14 mouse cellular contexts compared by ENCODE assay signal in the genomic region with DNA sequence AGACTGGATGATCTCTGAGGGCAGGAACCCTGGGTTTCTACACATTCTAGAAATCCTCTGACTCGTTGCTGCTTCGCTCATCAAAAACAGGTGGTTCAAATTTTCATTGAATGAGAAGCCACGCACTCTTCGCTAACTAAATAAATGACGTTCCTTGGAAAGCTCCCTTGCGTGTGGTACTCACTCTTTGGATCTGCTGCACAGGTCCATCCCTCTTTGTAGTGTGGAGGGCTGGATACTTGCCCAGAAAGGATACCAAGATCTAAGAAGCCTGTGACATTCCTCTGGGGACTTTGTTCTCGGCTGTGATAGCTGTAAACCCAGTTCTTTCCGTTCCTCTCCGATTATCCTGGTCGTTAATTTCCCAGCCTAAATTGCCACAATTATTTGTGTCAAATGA.
DNase-seq lines count a peak whose midpoint lies in the region; ATAC-seq and TF ChIP-seq lines count a peak whose summit lies in the region.
"Had no signal": no experiment of that assay in that cellular context is flagged by ENCODE, and none has a peak within 500 bp of the region (broad histone marks: within the 10 kb centered on the region; RNA-seq: fewer than 3 reads in every experiment).

No protein-coding gene starts in this region.

- WGBS in embryonic facial prominence, embryonic 11.5 days: 14% methylated on average over 10 of the region's 10 CpGs
- 24% methylated on average over 10 of the region's 10 CpGs for WGBS in embryonic facial prominence, embryonic 10.5 days
- WGBS in hindbrain, postnatal 0 days: 28% methylated on average over 10 of the region's 10 CpGs
- 50% methylated on average over 10 of the region's 10 CpGs for WGBS in hindbrain, embryonic 11.5 days
- 11% methylated on average over 10 of the region's 10 CpGs for WGBS in embryonic facial prominence, embryonic 14.5 days
- 51% methylated on average over 10 of the region's 10 CpGs for WGBS in hindbrain, embryonic 10.5 days

- no peaks in the 10 kb centered on the region for H3K4me1 ChIP-seq in embryonic facial prominence, embryonic 11.5 days (ENCODE audit: control insufficient read depth, insufficient read depth, low read length)
- H3K4me1 ChIP-seq in embryonic facial prominence, embryonic 10.5 days: peaks cover 21% of the 10 kb centered on the region
- peaks cover 6% of the 10 kb centered on the region; the same call in 1 of the 2 replicates for H3K4me1 ChIP-seq in hindbrain, postnatal 0 days (ENCODE audit: insufficient read depth, low read length)
- H3K4me1 ChIP-seq in hindbrain, embryonic 11.5 days (replicated peaks; ENCODE audit: control insufficient read depth, insufficient read depth, low read length): 0 out of 2 replicates have a peak, but pooled peaks cover 3% of the 10 kb centered on the region
- peaks cover 12% of the 10 kb centered on the region for H3K4me1 ChIP-seq in embryonic facial prominence, embryonic 14.5 days (ENCODE audit: control insufficient read depth, insufficient read depth, low read length)
- H3K4me1 ChIP-seq in hindbrain, embryonic 10.5 days (replicated peaks): peaks cover 9% of the 10 kb centered on the region

- no peak overlapping the region for H3K27ac ChIP-seq in embryonic facial prominence, embryonic 11.5 days (replicated peaks; ENCODE audit: low read depth, low read length)
- no peak overlapping the region; the same call in 1 of the 2 replicates for H3K27ac ChIP-seq in embryonic facial prominence, embryonic 10.5 days (replicated peaks)
- H3K27ac ChIP-seq in hindbrain, postnatal 0 days: no peak overlapping the region
- H3K27ac ChIP-seq in hindbrain, embryonic 11.5 days (ENCODE audit: low read depth, low read length): no peak overlapping the region
- H3K27ac ChIP-seq in embryonic facial prominence, embryonic 14.5 days (replicated peaks; ENCODE audit: low read depth, low read length): no peak overlapping the region
- H3K27ac ChIP-seq in hindbrain, embryonic 10.5 days: no peak overlapping the region
- H3K27ac ChIP-seq: hindbrain, embryonic 14.5 days had no signal

- H3K36me3 ChIP-seq in embryonic facial prominence, embryonic 11.5 days (replicated peaks; ENCODE audit: control insufficient read depth, insufficient read depth, low read depth, low read length): no peaks in the 10 kb centered on the region
- no peaks in the 10 kb centered on the region for H3K36me3 ChIP-seq in embryonic facial prominence, embryonic 10.5 days (replicated peaks)
- no peaks in the 10 kb centered on the region for H3K36me3 ChIP-seq in hindbrain, postnatal 0 days (ENCODE audit: insufficient read depth, low read length)
- H3K36me3 ChIP-seq in hindbrain, embryonic 11.5 days (ENCODE audit: control insufficient read depth, insufficient read depth, low read length): no peaks in the 10 kb centered on the region
- H3K36me3 ChIP-seq in embryonic facial prominence, embryonic 14.5 days (ENCODE audit: control insufficient read depth, insufficient read depth, low read length): no peaks in the 10 kb centered on the region
- no peaks in the 10 kb centered on the region for H3K36me3 ChIP-seq in hindbrain, embryonic 10.5 days

- no peak overlapping the region for H3K4me3 ChIP-seq in embryonic facial prominence, embryonic 11.5 days (ENCODE audit: low read depth, low read length)
- H3K4me3 ChIP-seq in embryonic facial prominence, embryonic 10.5 days: no peak overlapping the region
- no peak overlapping the region for H3K4me3 ChIP-seq in hindbrain, postnatal 0 days (ENCODE audit: low read length)
- no peak overlapping the region for H3K4me3 ChIP-seq in hindbrain, embryonic 11.5 days (ENCODE audit: low read depth, low read length)
- no peak overlapping the region for H3K4me3 ChIP-seq in embryonic facial prominence, embryonic 14.5 days (ENCODE audit: low read depth, low read length)
- no peak overlapping the region for H3K4me3 ChIP-seq in hindbrain, embryonic 10.5 days
- H3K4me3 ChIP-seq: myocyte had no signal

- peak; percentile 76 for DNase-seq in embryonic facial prominence, embryonic 11.5 days (ENCODE audit: low spot score)
- no peak for DNase-seq in embryonic facial prominence, embryonic 10.5 days (ENCODE audit: low spot score)
- DNase-seq in hindbrain, postnatal 0 days (ENCODE audit: low spot score): peak; percentile 19
- DNase-seq in hindbrain, embryonic 11.5 days (ENCODE audit: low spot score): no peak
- peak; percentile 35 for DNase-seq in MN1 (ENCODE audit: low spot score)
- DNase-seq in embryonic facial prominence, embryonic 14.5 days (ENCODE audit: low spot score): peak; percentile 88
- no peak for DNase-seq in right cerebral cortex, adult 18-20 months
- DNase-seq in hindbrain, embryonic 10.5 days (ENCODE audit: low spot score): no peak
- DNase-seq: cerebellum, adult 9-10 months; gastrocnemius, postnatal 10 days; left cerebral cortex, postnatal 4 days; lung, adult 18-20 months had no signal

- TF ChIP-seq CTCF in hindbrain, postnatal 0 days (IDR thresholded peaks at IDR 0.05; ENCODE audit: low read depth): no peak

- H3K9ac ChIP-seq in embryonic facial prominence, embryonic 11.5 days (replicated peaks; ENCODE audit: low read length): no peak overlapping the region
- no peak overlapping the region for H3K9ac ChIP-seq in hindbrain, postnatal 0 days (replicated peaks; ENCODE audit: low read length)
- H3K9ac ChIP-seq in hindbrain, embryonic 11.5 days (ENCODE audit: low read depth, low read length): no peak overlapping the region
- no peak overlapping the region for H3K9ac ChIP-seq in embryonic facial prominence, embryonic 14.5 days (ENCODE audit: low read depth, low read length)
- H3K9ac ChIP-seq: hindbrain, embryonic 14.5 days had no signal

- H3K9me3 ChIP-seq in embryonic facial prominence, embryonic 11.5 days (replicated peaks; ENCODE audit: control insufficient read depth, low read length): no peaks in the 10 kb centered on the region
- H3K9me3 ChIP-seq in embryonic facial prominence, embryonic 10.5 days: 0 out of 2 replicates have a peak, but pooled peaks cover 4% of the 10 kb centered on the region
- H3K9me3 ChIP-seq in hindbrain, postnatal 0 days (ENCODE audit: low read length): no peaks in the 10 kb centered on the region
- no peaks in the 10 kb centered on the region for H3K9me3 ChIP-seq in hindbrain, embryonic 11.5 days (ENCODE audit: control insufficient read depth, low read length)
- 0 out of 2 replicates have a peak, but pooled peaks cover 3% of the 10 kb centered on the region for H3K9me3 ChIP-seq in embryonic facial prominence, embryonic 14.5 days (ENCODE audit: control insufficient read depth, low read length)
- peaks cover 5% of the 10 kb centered on the region; the same call in 1 of the 2 replicates for H3K9me3 ChIP-seq in hindbrain, embryonic 10.5 days

- no peaks in the 10 kb centered on the region for H3K27me3 ChIP-seq in embryonic facial prominence, embryonic 11.5 days (ENCODE audit: control insufficient read depth, insufficient read depth, low read length)
- H3K27me3 ChIP-seq in embryonic facial prominence, embryonic 10.5 days (replicated peaks; ENCODE audit: low read depth, poor library complexity, severe bottlenecking): 0 out of 2 replicates have a peak, but pooled peaks cover 5% of the 10 kb centered on the region
- H3K27me3 ChIP-seq in hindbrain, postnatal 0 days (ENCODE audit: insufficient read depth, low read length): no peaks in the 10 kb centered on the region
- H3K27me3 ChIP-seq in hindbrain, embryonic 11.5 days (ENCODE audit: control insufficient read depth, insufficient read depth, low read length): no peaks in the 10 kb centered on the region; the same call in 1 of the 2 replicates
- H3K27me3 ChIP-seq in embryonic facial prominence, embryonic 14.5 days (replicated peaks; ENCODE audit: control insufficient read depth, insufficient read depth, low read length): no peaks in the 10 kb centered on the region
- no peaks in the 10 kb centered on the region for H3K27me3 ChIP-seq in hindbrain, embryonic 10.5 days (ENCODE audit: insufficient read depth, poor library complexity, severe bottlenecking)

- ATAC-seq in embryonic facial prominence, embryonic 11.5 days (replicated peaks; ENCODE audit: insufficient number of reproducible peaks, low FRiP score, low TSS enrichment, low read depth): no peak
- ATAC-seq in hindbrain, postnatal 0 days: no peak
- no peak for ATAC-seq in hindbrain, embryonic 11.5 days (ENCODE audit: low FRiP score)
- peak; percentile 77; the same call in 1 of the 2 replicates for ATAC-seq in embryonic facial prominence, embryonic 14.5 days (ENCODE audit: low read depth)

- H3K4me2 ChIP-seq in embryonic facial prominence, embryonic 11.5 days (ENCODE audit: low read depth, low read length): no peak overlapping the region
- no peak overlapping the region for H3K4me2 ChIP-seq in hindbrain, postnatal 0 days (ENCODE audit: low read depth, low read length)
- no peak overlapping the region for H3K4me2 ChIP-seq in hindbrain, embryonic 11.5 days (replicated peaks; ENCODE audit: low read depth, low read length)
- H3K4me2 ChIP-seq in embryonic facial prominence, embryonic 14.5 days (ENCODE audit: low read depth, low read length): peak overlapping the region; percentile 51

Comparison
In these comparisons a context has a peak if more than half of its experiments do, and no peak if none do; other contexts are left out.
1. DNase-seq: peak in embryonic facial prominence, embryonic 11.5 days (single experiment), hindbrain, postnatal 0 days (single experiment), MN1 (single experiment) and embryonic facial prominence, embryonic 14.5 days (single experiment); none in embryonic facial prominence, embryonic 10.5 days (single experiment), hindbrain, embryonic 11.5 days (single experiment), right cerebral cortex, adult 18-20 months (single experiment) and hindbrain, embryonic 10.5 days (single experiment).